ENCODE assay signal across 8 mouse cellular contexts in genomic region chr10:117478202-117478930, GRCm38 (mm10).
DNase-seq lines count a peak whose midpoint lies in the region; ATAC-seq and TF ChIP-seq lines count a peak whose summit lies in the region.

No protein-coding gene starts in this region.

- no peak overlapping the region for H3K27ac ChIP-seq in cortical plate, adult 2 months (ENCODE audit: insufficient read depth, low read length)
- H3K27ac ChIP-seq in hindbrain, embryonic 12.5 days, result no peak overlapping the region

- no peak for TF ChIP-seq POLR2A in cortical plate, adult 2 months (IDR thresholded peaks at IDR 0.05; ENCODE audit: extremely low read depth, insufficient read depth, low read length)

- peak overlapping the region; percentile 30 for H3K4me2 ChIP-seq in hindbrain, embryonic 12.5 days (replicated peaks)

- no peak for TF ChIP-seq CTCF in cortical plate, adult 2 months (IDR thresholded peaks at IDR 0.05; ENCODE audit: extremely low read depth, insufficient read depth, low read length)

- H3K4me3 ChIP-seq in cortical plate, adult 2 months (ENCODE audit: insufficient read depth, low read length), result peak overlapping the region; percentile 20; the same call in 1 of the 2 replicates
- H3K4me3 ChIP-seq in hindbrain, embryonic 12.5 days, result no peak overlapping the region

- H3K9ac ChIP-seq in hindbrain, embryonic 12.5 days, result no peak overlapping the region

- ATAC-seq in hindbrain, embryonic 12.5 days (ENCODE audit: low FRiP score), result no peak; the same call in 1 of the 2 replicates

- no peaks in the 10 kb centered on the region for H3K36me3 ChIP-seq in hindbrain, embryonic 12.5 days

- 63% methylated on average over 23 of the region's 23 CpGs for WGBS in hindbrain, embryonic 12.5 days

- no peaks in the 10 kb centered on the region for H3K9me3 ChIP-seq in hindbrain, embryonic 12.5 days (replicated peaks)

- H3K27me3 ChIP-seq in hindbrain, embryonic 12.5 days, result peaks cover 4% of the 10 kb centered on the region; the same call in 1 of the 2 replicates

- peak; percentile 44 for DNase-seq in ZHBTc4 (ENCODE audit: low read depth, low spot score)
- peak; percentile 41 to 55 for DNase-seq in layer of hippocampus, postnatal 25 days (ENCODE audit: extremely low spot score in 1 of 2, low spot score in 1 of 2)
- peak; percentile 34 for DNase-seq in retina, postnatal 7 days (ENCODE audit: low read depth, low spot score)
- no peak for DNase-seq in lung, postnatal 36 days
- DNase-seq in natural killer cell, adult 2 months (ENCODE audit: low spot score in 2 of 2), result no peak
- no peak for DNase-seq in liver

- H3K4me1 ChIP-seq in cortical plate, adult 2 months (ENCODE audit: control insufficient read depth, insufficient read depth, low read length), result no peaks in the 10 kb centered on the region
- H3K4me1 ChIP-seq in hindbrain, embryonic 12.5 days, result no peaks in the 10 kb centered on the region

Comparison
In these comparisons a context has a peak if more than half of its experiments do, and no peak if none do; other contexts are left out.
1. DNase-seq: peak in ZHBTc4 (single experiment), layer of hippocampus, postnatal 25 days (2 of 2) and retina, postnatal 7 days (single experiment); none in lung, postnatal 36 days (single experiment), natural killer cell, adult 2 months (0 of 2) and liver (single experiment).